Comparison of ENCODE assay signal across 32 mouse cellular contexts in the genomic region with DNA sequence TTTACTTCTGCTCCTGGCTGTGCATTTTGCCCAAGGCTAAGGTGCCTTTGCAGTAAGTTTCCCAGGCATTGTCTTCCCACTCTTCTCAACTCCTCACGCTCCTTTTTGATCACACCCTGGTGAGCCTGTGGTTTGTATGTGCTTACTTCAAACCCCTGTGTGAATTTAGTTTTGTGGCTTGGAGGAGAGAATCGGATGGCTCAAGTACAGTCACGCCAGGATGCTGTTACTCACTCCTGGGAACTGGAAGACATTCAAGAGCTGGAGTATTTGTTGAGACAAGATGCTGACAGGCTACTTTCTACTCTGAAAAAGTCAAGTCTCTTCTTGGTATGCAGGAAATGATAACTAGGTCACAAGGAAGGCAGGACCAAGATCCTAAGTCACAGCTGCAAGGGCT. TPM values are rescaled to one million over a fixed set of nuclear protein-coding genes. Genes with fewer than 3 reads are reported as not detected.
"Had no signal": no experiment of that assay in that cellular context is flagged by ENCODE, and none has a peak within 500 bp of the region (broad histone marks: within the 10 kb centered on the region; RNA-seq: fewer than 3 reads in every experiment).

No protein-coding gene starts in this region.

- H3K36me3 ChIP-seq: limb, embryonic 10.5 days; limb, embryonic 13.5 days; liver, embryonic 12.5 days; liver, embryonic 15.5 days; lung, embryonic 15.5 days; midbrain, embryonic 10.5 days; midbrain, embryonic 13.5 days; neural tube, embryonic 13.5 days had no signal

- H3K27me3 ChIP-seq: limb, embryonic 13.5 days; liver, embryonic 12.5 days; liver, embryonic 15.5 days; lung, embryonic 15.5 days; megakaryocyte, embryonic 14.5 days; midbrain, embryonic 13.5 days; neural tube, embryonic 13.5 days had no signal

- DNase-seq: kidney, postnatal 14 days; kidney, postnatal 4 days; liver; lung, adult 18-20 months; lung, postnatal 10 days; lung, postnatal 36 days; retina, postnatal 1 day; right cerebral cortex, postnatal 25 days; thymus, adult 2 months; thymus, postnatal 14 days; thymus, postnatal 4 days had no signal

- ATAC-seq: liver, embryonic 12.5 days; midbrain, embryonic 13.5 days; midbrain, embryonic 16.5 days had no signal

- H3K9ac ChIP-seq: limb, embryonic 13.5 days; liver, embryonic 12.5 days; liver, embryonic 15.5 days; lung, embryonic 15.5 days; midbrain, embryonic 13.5 days; neural tube, embryonic 13.5 days had no signal

- H3K4me3 ChIP-seq: limb, embryonic 10.5 days; limb, embryonic 13.5 days; liver, embryonic 12.5 days; liver, embryonic 15.5 days; lung, embryonic 15.5 days; megakaryocyte, embryonic 14.5 days; midbrain, embryonic 10.5 days; midbrain, embryonic 13.5 days; myocyte; neural tube, embryonic 13.5 days had no signal

- H3K27ac ChIP-seq: limb, embryonic 10.5 days; limb, embryonic 13.5 days; liver, embryonic 12.5 days; liver, embryonic 15.5 days; lung, embryonic 15.5 days; midbrain, embryonic 10.5 days; midbrain, embryonic 13.5 days; neural tube, embryonic 13.5 days had no signal

- H3K4me1 ChIP-seq: limb, embryonic 10.5 days; limb, embryonic 13.5 days; liver, embryonic 12.5 days; liver, embryonic 15.5 days; lung, embryonic 15.5 days; megakaryocyte, embryonic 14.5 days; midbrain, embryonic 10.5 days; midbrain, embryonic 13.5 days; neural tube, embryonic 13.5 days had no signal

- H3K4me2 ChIP-seq: limb, embryonic 13.5 days; liver, embryonic 12.5 days; liver, embryonic 15.5 days; lung, embryonic 15.5 days; midbrain, embryonic 13.5 days; neural tube, embryonic 13.5 days had no signal

- H3K9me3 ChIP-seq: limb, embryonic 10.5 days; limb, embryonic 13.5 days; liver, embryonic 12.5 days; liver, embryonic 15.5 days; lung, embryonic 15.5 days; megakaryocyte, embryonic 14.5 days; midbrain, embryonic 10.5 days; midbrain, embryonic 13.5 days; neural tube, embryonic 13.5 days had no signal

RNA-seq across cellular contexts. Expression of a gene that starts 25.3 kb away (rescaled TPM):
- total RNA-seq: layer of hippocampus, adult 18-20 months; layer of hippocampus, postnatal 14 days; left cerebral cortex, postnatal 25 days; monocyte, adult 5-6 weeks; neutrophil, adult 5-6 weeks had no signal
- polyA plus RNA-seq: limb, embryonic 10.5 days; limb, embryonic 13.5 days; liver, embryonic 15.5 days; lung, embryonic 15.5 days; midbrain, embryonic 10.5 days; midbrain, embryonic 13.5 days; midbrain, embryonic 16.5 days; myocyte; neural tube, embryonic 13.5 days; spleen, adult 2 months; testis, adult 2 months had no signal

RNA-seq across cellular contexts. Expression of a gene that starts 30.5 kb away (rescaled TPM):
- total RNA-seq: layer of hippocampus, adult 18-20 months; layer of hippocampus, postnatal 14 days; left cerebral cortex, postnatal 25 days; monocyte, adult 5-6 weeks; neutrophil, adult 5-6 weeks had no signal
- polyA plus RNA-seq: kidney, embryonic 16.5 days; limb, embryonic 10.5 days; limb, embryonic 13.5 days; liver, embryonic 12.5 days; liver, embryonic 15.5 days; lung, embryonic 15.5 days; midbrain, embryonic 10.5 days; midbrain, embryonic 13.5 days; midbrain, embryonic 16.5 days; myocyte; neural tube, embryonic 13.5 days; small intestine, adult 2 months; spleen, adult 2 months; stomach, embryonic 16.5 days; testis, adult 2 months; thymus, adult 2 months had no signal

RNA-seq across cellular contexts. Expression of a gene that starts 32.1 kb away (rescaled TPM):
- total RNA-seq: layer of hippocampus, adult 18-20 months; layer of hippocampus, postnatal 14 days; left cerebral cortex, postnatal 25 days; monocyte, adult 5-6 weeks; neutrophil, adult 5-6 weeks had no signal
- polyA plus RNA-seq: kidney, embryonic 16.5 days; limb, embryonic 10.5 days; limb, embryonic 13.5 days; liver, embryonic 12.5 days; liver, embryonic 15.5 days; lung, embryonic 15.5 days; midbrain, embryonic 10.5 days; midbrain, embryonic 13.5 days; midbrain, embryonic 16.5 days; myocyte; neural tube, embryonic 13.5 days; small intestine, adult 2 months; spleen, adult 2 months; stomach, embryonic 16.5 days; testis, adult 2 months; thymus, adult 2 months had no signal

RNA-seq across cellular contexts. Expression of a gene that starts 46.5 kb away (rescaled TPM):
- total RNA-seq: layer of hippocampus, adult 18-20 months; layer of hippocampus, postnatal 14 days; left cerebral cortex, postnatal 25 days; monocyte, adult 5-6 weeks; neutrophil, adult 5-6 weeks had no signal
- polyA plus RNA-seq: kidney, embryonic 16.5 days; limb, embryonic 10.5 days; limb, embryonic 13.5 days; liver, embryonic 12.5 days; liver, embryonic 15.5 days; lung, embryonic 15.5 days; midbrain, embryonic 10.5 days; midbrain, embryonic 13.5 days; midbrain, embryonic 16.5 days; myocyte; neural tube, embryonic 13.5 days; small intestine, adult 2 months; spleen, adult 2 months; stomach, embryonic 16.5 days; testis, adult 2 months; thymus, adult 2 months had no signal

RNA-seq across cellular contexts. Expression of a gene that starts 49.0 kb away (rescaled TPM):
- total RNA-seq: layer of hippocampus, adult 18-20 months; layer of hippocampus, postnatal 14 days; left cerebral cortex, postnatal 25 days; monocyte, adult 5-6 weeks; neutrophil, adult 5-6 weeks had no signal
- polyA plus RNA-seq: kidney, embryonic 16.5 days; limb, embryonic 10.5 days; limb, embryonic 13.5 days; liver, embryonic 12.5 days; liver, embryonic 15.5 days; lung, embryonic 15.5 days; midbrain, embryonic 10.5 days; midbrain, embryonic 13.5 days; midbrain, embryonic 16.5 days; myocyte; neural tube, embryonic 13.5 days; small intestine, adult 2 months; spleen, adult 2 months; stomach, embryonic 16.5 days; testis, adult 2 months; thymus, adult 2 months had no signal
